Mouse (Mus musculus): ENCODE measurements at regions not wholly inside any gene's neighbourhood (a gene's known extent, or its start where the extent isn't known, plus 50 kb on each side); places are given as distances from the start of the nearest gene placed in this dataset.

DNA sequence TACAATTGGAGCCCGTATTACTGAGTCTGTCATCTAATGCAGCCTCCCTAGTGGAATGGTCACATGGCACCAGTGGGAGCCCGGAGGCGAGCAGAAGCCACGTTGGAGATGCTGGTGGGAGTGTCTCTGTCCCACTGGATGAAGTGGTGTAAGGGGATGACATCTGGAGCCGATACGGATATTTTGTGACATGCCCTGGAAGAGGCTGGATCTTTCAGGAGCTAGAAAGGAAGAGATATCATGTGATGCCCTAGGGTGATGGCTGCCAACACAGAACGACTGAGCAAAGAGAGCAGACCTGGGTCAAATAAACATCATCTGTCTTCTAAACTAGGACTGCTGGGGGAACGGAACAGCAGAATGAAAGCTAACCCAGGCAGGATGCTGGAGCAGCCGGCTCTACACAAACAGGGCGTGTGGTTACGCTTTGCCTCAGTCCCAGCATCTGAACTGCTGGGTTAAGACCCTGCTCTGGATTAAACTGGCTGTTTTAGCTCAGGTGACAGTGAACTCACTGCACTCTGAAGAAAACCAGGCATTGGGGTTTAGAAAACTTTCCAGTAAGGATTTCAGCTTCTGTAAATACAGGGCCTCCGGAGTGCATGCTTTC lies 111.7 kb upstream of the Smim15 start:
- TF ChIP-seq POLR2A (IDR thresholded peaks at IDR 0.05; ENCODE audit: borderline replicate concordance, extremely low read depth, insufficient read depth, insufficient read length, poor library complexity, severe bottlenecking) (no peak), CTCF (IDR thresholded peaks at IDR 0.05; ENCODE audit: borderline replicate concordance, extremely low read depth, insufficient read depth, insufficient read length) (no peak)

Data from brain, embryonic 14.5 days (tissue).